Mouse (Mus musculus): ENCODE measurements around the gene Thbs4. TPM values are rescaled to one million over a fixed set of nuclear protein-coding genes. Genes with fewer than 3 reads are reported as not detected.
A peak's percentile ranks its signal among the peaks of the same experiment; 100 is the strongest.
"Not testable (repeated sequence)": the region's sequence is repeated elsewhere in the genome, so short reads cannot be mapped to it uniquely, and the experiment has no call there.

Gene Thbs4
- polyA plus RNA-seq (2015; fragmentation: Nextera tagmentation; extraction: Ambion mirVana): 2.5 and 2.8 TPM in 2 replicates

DNA sequence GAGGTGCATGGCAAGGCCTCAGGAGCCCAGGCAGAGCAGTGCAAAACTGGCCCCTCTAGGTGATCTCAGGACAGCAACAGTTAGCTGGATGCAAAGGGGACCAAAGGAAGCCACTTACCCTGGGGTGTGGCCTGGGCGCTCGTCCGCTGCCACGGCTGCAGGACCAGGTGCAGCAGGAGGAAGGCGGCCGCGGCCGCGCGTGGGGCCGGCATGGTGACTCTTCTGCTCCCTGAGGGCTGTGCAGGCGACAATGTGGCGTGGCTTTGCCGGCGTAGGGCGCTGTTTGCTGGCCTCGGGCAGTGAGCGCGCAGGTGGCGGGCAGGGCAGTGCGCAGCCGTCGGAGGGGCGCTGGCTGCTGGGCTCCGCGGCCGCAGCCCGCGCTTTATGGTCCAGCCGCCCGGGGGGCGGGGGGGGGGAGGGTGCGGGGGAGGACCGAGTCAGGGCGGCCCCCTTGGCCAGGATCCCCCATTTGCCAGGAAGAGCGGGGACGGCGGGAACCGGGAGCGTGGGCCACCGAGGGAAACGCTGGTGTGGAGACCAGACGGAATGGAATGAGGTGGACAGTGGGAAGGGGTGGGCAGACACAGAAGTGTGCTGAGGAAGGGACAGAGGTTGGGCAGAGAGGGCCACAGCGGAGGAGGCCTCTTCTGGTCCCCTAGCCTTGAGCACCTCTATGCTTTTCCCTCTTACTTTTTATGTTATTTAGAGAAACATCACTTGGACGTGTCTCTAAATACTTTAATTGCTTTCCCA lies at the start of gene Thbs4:
Gene Thbs4 (minus strand): TSS at position 357 of the 753 bp plus-strand sequence.
- Histone ChIP-seq H3K9ac (peak within 1 kb of the TSS; percentile 35; the same call in 1 of the 2 replicates), H3K9me3 (replicated peaks) (no peaks in the 10 kb centered on the region), H3K4me2 (peak within 1 kb of the TSS; percentile 82), H3K4me1 (peaks cover 7% of the 10 kb centered on the region), H3K27ac (no peak within 1 kb of the TSS), H3K36me3 (no peaks in the 10 kb centered on the region), H3K27me3 (peaks cover 26% of the 10 kb centered on the region), H3K4me3 (replicated peaks) (peak within 1 kb of the TSS; percentile 44)
- ATAC-seq (replicated peaks; ENCODE audit: low FRiP score): peak; percentile 67
- 5% methylated on average over 35 of the region's 45 CpGs for WGBS

DNA sequence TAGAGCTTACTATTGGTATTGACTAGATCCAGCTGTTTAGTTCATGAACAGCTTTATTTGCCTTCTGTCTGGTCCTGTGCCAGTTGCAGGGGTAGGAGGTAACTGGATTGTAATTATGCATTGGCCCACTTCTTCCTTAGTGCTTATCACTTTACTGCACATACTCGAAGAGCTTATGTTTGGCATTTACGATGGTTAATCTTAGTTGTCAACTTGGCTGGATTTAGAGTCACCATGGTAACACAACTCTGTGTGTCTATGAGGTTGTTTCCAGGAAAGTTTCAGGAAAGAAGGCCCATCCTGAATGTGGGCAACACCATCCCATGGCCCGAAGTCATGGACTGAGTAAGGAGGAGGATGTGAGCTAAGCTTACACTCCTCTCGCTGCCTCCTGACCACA lies 38.5 kb upstream of the Thbs4 start:
- 90% methylated on average over 4 of the region's 4 CpGs for WGBS
- no peak overlapping the region for H3K4me2 ChIP-seq
- ATAC-seq (replicated peaks; ENCODE audit: low FRiP score): no peak
- no peaks in the 10 kb centered on the region for H3K9me3 ChIP-seq (replicated peaks)
- no peak overlapping the region for H3K9ac ChIP-seq
- no peaks in the 10 kb centered on the region for H3K27me3 ChIP-seq
- H3K36me3 ChIP-seq: no peaks in the 10 kb centered on the region
- H3K27ac ChIP-seq: no peak overlapping the region
- no peak overlapping the region for H3K4me3 ChIP-seq (replicated peaks)
- no peaks in the 10 kb centered on the region for H3K4me1 ChIP-seq

DNA sequence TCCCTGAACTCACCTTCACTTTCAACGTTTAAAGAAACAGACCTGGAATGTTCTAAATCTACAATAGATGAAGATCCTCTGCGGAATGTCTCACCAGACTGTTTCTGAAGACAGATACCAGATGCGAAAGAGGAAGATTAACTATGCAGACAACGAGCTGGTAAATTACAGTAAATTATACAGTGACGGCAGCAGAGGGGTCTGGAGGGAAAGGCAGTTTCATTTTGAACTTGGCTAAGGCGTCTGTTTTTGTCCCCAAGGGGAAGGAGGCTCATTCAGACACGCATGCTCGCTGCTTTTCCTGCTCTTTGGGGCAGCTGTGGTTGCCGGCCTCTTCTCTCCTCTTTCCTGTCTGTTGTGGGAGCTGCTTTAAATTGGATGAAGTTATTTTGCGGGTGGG lies 34.2 kb upstream of the Thbs4 start:
- Histone ChIP-seq H3K27me3 (no peaks in the 10 kb centered on the region), H3K36me3 (no peaks in the 10 kb centered on the region), H3K9me3 (replicated peaks) (no peaks in the 10 kb centered on the region), H3K9ac (no peak overlapping the region), H3K4me2 (no peak overlapping the region), H3K4me3 (replicated peaks) (no peak overlapping the region), H3K4me1 (no peaks in the 10 kb centered on the region), H3K27ac (no peak overlapping the region)
- ATAC-seq (replicated peaks; ENCODE audit: low FRiP score): no peak
- WGBS: 57% methylated on average over 10 of the region's 10 CpGs

DNA sequence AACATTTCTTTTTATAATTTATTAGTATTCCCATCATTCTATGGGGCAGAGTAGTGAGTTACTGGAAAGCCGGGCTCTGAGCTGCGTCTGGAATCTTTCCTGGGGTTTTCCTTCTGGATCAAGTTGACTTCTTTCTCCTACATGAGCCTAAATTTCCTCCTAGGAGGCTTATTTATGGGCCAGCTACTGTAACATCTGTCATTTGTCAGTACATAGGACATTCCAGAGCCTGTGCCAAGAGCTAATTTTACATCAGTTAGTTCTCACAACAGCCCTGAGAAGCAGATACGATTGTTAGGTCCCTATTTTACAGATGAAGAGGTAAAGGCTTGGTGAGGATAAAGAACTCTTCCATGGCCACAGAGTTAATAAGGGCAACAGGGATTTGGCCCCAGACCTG lies 22.7 kb upstream of the Thbs4 start:
- Histone ChIP-seq H3K4me1 (no peaks in the 10 kb centered on the region), H3K4me3 (replicated peaks) (no peak overlapping the region), H3K27ac (no peak overlapping the region), H3K4me2 (no peak overlapping the region), H3K9ac (no peak overlapping the region), H3K9me3 (replicated peaks) (no peaks in the 10 kb centered on the region), H3K27me3 (no peaks in the 10 kb centered on the region), H3K36me3 (no peaks in the 10 kb centered on the region)
- WGBS: 37% methylated on average over 3 of the region's 3 CpGs
- no peak for ATAC-seq (replicated peaks; ENCODE audit: low FRiP score)

DNA sequence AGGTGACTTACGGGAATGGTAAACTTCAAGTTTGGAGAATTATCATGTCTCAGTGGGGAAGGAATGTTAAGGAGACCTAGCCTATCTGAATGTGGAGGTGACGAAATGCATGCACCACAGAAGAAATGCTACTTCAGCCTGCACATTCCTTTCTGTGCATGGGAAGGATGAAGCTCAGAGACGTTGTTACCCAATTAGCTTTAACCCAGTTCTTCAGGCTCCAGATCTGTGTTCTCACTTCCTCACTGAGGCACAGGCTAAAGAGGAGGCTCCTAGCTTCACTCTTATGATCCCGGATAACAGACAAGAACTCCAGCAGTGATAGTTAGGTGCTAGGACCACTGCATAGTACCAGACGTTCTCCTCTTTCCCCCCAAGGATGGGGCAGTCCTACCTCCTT lies 21.7 kb upstream of the Thbs4 start:
- no peaks in the 10 kb centered on the region for H3K4me1 ChIP-seq
- H3K9ac ChIP-seq: no peak overlapping the region
- H3K36me3 ChIP-seq: no peaks in the 10 kb centered on the region
- no peak overlapping the region for H3K27ac ChIP-seq
- H3K4me3 ChIP-seq (replicated peaks): no peak overlapping the region
- no peaks in the 10 kb centered on the region for H3K9me3 ChIP-seq (replicated peaks)
- no peak overlapping the region for H3K4me2 ChIP-seq
- no peaks in the 10 kb centered on the region for H3K27me3 ChIP-seq
- no peak for ATAC-seq (replicated peaks; ENCODE audit: low FRiP score)
- WGBS: 85% methylated on average over 5 of the region's 5 CpGs

DNA sequence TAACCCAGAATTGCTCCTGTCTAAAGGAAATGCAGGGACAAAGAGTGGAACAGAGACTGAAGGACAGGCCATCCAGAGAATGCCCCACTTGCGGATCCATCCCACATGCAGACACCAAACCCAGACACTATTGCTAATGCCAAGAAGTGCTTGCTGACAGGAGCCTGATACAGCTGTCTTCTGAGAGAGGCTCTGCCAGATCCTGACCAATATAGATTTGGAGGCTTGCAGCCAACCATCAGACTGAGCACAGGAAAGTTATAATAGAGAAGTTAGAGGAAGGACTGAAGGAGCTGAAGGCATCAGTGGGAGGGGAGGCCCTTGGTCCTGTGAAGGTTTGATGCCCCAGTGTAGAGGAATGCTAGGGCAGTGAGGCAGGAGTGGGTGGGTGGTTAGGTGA lies 16.0 kb upstream of the Thbs4 start:
- H3K9ac ChIP-seq; H3K4me3 ChIP-seq (replicated peaks); H3K36me3 ChIP-seq; H3K4me1 ChIP-seq; H3K27ac ChIP-seq; H3K9me3 ChIP-seq (replicated peaks); H3K27me3 ChIP-seq; H3K4me2 ChIP-seq; ATAC-seq (replicated peaks; ENCODE audit: low FRiP score): not testable (repeated sequence)
- 89% methylated on average over 1 of the region's 1 CpGs for WGBS

DNA sequence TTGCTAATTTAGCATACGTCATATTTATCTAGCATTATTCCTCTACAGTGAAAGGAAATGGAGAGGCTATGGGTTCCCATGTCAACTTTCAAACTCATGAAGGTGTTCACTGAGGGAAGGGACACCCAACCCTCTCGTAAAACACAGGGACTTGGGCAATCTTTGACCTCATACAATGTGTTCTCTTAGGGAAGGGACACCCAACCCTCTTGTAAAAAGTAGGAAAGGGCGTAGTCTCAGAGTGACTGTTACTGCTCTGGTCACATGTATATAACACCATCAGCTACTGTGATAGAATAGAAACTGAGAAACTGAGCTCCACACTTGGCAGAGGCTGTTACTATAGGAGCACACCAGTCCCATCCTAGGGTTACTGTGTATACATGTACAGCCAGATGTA lies 13.2 kb upstream of the Thbs4 start:
- ATAC-seq (replicated peaks; ENCODE audit: low FRiP score): no peak
- H3K9me3 ChIP-seq (replicated peaks): no peaks in the 10 kb centered on the region
- WGBS: 88% methylated on average over 3 of the region's 3 CpGs
- H3K4me1 ChIP-seq: no peaks in the 10 kb centered on the region
- no peak overlapping the region for H3K9ac ChIP-seq
- H3K27me3 ChIP-seq: no peaks in the 10 kb centered on the region
- no peak overlapping the region for H3K27ac ChIP-seq
- no peak overlapping the region for H3K4me3 ChIP-seq (replicated peaks)
- no peak overlapping the region for H3K4me2 ChIP-seq
- H3K36me3 ChIP-seq: no peaks in the 10 kb centered on the region

DNA sequence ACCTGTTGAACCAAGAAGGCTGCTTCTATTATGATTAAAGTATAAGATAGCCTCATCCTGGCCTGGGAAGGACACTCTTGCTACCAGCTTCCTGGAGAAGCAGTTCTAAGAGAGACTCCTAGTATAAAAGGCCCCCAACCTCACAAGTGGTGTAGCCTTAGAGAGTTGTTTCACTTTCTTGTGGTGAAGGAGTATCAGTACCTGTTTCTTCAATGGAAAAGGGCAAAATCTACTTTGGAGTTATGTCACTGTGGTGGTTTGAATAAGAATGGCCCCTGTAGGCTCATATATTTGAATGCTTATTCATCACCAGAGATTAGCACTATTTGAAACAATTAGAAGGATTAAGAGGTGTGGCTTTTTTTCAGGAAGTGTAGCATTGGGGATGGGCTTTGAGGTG lies 12.2 kb upstream of the Thbs4 start:
- H3K4me3 ChIP-seq (replicated peaks): no peak overlapping the region
- ATAC-seq (replicated peaks; ENCODE audit: low FRiP score): no peak
- H3K9me3 ChIP-seq (replicated peaks): no peaks in the 10 kb centered on the region
- H3K4me1 ChIP-seq: no peaks in the 10 kb centered on the region
- H3K27ac ChIP-seq: no peak overlapping the region
- no peak overlapping the region for H3K4me2 ChIP-seq
- no peak overlapping the region for H3K9ac ChIP-seq
- no peaks in the 10 kb centered on the region for H3K27me3 ChIP-seq
- H3K36me3 ChIP-seq: no peaks in the 10 kb centered on the region

DNA sequence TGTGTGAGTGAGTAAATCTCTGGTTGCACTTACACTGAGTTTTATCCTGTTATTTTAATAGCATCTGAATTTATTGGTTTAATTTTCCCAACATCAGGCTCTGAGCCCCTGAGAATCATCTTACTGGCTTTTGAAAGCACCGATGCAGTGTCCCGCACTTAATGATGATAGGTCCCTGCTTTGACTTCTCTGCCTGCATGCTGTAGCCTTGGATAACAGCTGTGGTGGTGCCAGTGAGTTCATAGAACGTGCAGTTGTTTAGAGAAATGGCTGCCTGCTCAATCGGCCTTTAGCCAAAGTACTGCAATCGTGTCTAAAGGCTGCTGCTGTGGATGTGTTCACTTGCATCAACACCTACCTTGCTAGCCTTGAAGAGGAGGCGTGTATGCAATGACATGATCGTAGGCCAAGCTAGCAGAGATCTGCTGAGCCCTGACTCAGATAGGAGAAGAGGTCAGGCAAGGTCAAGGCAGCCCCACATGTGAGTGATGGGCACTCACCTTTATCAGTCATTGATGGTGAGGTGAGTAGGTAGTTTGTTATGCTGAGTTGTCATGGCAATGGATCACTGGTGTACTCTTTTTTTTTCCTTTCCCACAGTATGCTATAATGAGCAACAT lies 4.8 kb upstream of the Thbs4 start:
- WGBS: 79% methylated on average over 7 of the region's 7 CpGs

DNA sequence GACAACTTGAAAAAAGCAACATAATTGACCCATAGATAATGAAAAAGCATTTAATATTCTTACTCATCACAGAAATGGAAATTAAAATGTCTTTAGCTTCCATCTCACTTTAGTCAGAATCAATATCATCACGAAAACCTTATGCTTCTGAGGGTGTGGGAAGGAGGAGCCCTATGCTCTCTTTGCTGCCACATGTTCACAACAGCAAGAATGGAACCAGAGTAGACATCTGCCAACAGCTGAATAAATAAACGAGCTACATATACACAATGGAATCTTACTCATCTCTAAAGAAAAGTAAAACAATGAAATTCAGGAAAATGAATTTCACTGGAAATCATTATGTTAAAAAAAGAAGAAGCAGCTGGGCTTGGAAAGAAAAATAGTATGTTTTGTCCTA lies 4.2 kb upstream of the Thbs4 start:
- no peak for ATAC-seq (replicated peaks; ENCODE audit: low FRiP score)

More for the DNA sequence above, 4.8 kb upstream of the Thbs4 start:
- Histone ChIP-seq H3K4me1 (peaks cover 5% of the 10 kb centered on the region), H3K36me3 (no peaks in the 10 kb centered on the region), H3K27me3 (peaks cover 13% of the 10 kb centered on the region), H3K9ac (no peak overlapping the region), H3K27ac (no peak overlapping the region), H3K9me3 (replicated peaks) (no peaks in the 10 kb centered on the region), H3K4me3 (replicated peaks) (no peak overlapping the region), H3K4me2 (no peak overlapping the region)
- ATAC-seq (replicated peaks; ENCODE audit: low FRiP score): no peak

DNA sequence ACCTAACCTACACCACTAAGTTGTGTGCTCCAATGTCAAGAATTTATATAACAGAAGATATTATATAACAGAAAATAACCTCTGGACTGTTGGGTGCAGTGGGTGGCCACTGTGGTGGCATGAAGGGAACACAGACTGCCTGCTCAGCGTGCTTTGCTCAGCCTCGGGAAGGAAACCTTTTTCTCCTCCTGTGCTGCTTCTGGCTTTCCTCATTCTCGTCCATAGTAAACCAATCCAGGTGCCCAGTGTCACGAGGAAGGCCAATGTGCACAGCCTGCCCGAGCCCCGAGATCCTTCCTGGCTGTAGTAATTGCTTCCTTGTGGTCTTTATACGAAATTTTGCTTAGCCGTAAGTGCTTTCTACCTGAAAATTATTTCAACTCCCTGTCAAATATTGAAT lies 982 bp downstream of the Thbs4 start:
- ATAC-seq (replicated peaks; ENCODE audit: low FRiP score): no peak
- Histone ChIP-seq H3K27me3 (peaks cover 26% of the 10 kb centered on the region), H3K4me2 (no peak overlapping the region), H3K36me3 (no peaks in the 10 kb centered on the region), H3K4me1 (peaks cover 7% of the 10 kb centered on the region), H3K4me3 (replicated peaks) (no peak overlapping the region), H3K9ac (no peak overlapping the region), H3K9me3 (replicated peaks) (no peaks in the 10 kb centered on the region), H3K27ac (no peak overlapping the region)
- 71% methylated on average over 8 of the region's 8 CpGs for WGBS

More for the DNA sequence above, 4.2 kb upstream of the Thbs4 start:
- Histone ChIP-seq H3K4me2 (no peak overlapping the region), H3K27ac (no peak overlapping the region), H3K4me1 (peaks cover 7% of the 10 kb centered on the region), H3K27me3 (peaks cover 19% of the 10 kb centered on the region), H3K9ac (no peak overlapping the region), H3K9me3 (replicated peaks) (no peaks in the 10 kb centered on the region), H3K4me3 (replicated peaks) (no peak overlapping the region), H3K36me3 (no peaks in the 10 kb centered on the region)
- WGBS: 71% methylated on average over 2 of the region's 2 CpGs

DNA sequence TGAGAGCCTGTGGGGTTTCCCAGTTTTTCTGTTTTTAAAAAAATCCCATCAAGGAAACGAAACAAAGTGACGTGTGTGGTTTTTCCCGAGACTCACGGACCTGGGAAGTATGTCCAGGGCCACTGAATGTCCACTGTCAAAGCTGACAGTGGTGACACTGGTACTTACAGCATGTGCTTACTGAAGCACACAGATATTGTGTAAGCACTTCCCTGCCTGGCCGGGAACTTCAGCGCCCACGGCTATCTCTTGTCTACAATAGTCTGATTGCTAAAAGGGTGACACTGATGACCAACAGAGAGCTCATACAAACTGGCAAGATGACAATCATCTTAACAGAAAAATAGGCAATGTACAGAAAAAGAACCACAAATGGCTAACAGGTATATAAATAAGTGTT lies 3.1 kb downstream of the Thbs4 start:
- no peak for ATAC-seq (replicated peaks; ENCODE audit: low FRiP score)
- WGBS: 89% methylated on average over 7 of the region's 7 CpGs
- no peak overlapping the region for H3K4me2 ChIP-seq
- H3K36me3 ChIP-seq: no peaks in the 10 kb centered on the region
- no peaks in the 10 kb centered on the region for H3K9me3 ChIP-seq (replicated peaks)
- H3K4me3 ChIP-seq (replicated peaks): no peak overlapping the region
- H3K27me3 ChIP-seq: peaks cover 26% of the 10 kb centered on the region
- H3K9ac ChIP-seq: no peak overlapping the region
- H3K4me1 ChIP-seq: peaks cover 7% of the 10 kb centered on the region
- H3K27ac ChIP-seq: no peak overlapping the region

All from kidney, embryonic 15.5 days (tissue).